Mouse (Mus musculus): ENCODE results near the gene Ftsj1.

DNA sequence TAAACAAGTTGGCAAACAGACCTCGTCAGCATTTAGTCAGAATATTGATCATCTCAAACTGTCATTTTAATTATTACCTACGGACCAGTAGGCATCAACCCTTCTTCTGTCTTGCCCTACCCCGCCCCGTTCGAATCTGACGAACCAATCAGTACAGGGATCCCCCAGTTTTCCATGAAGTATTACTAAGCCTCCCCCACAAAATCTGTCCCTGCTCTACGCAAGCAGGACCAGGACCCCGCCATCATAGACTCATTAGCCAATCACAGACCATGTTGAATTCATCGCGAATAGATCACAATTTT lies 58.8 kb downstream of the Ftsj1 start, which contains the start of gene Ebp:
- TF ChIP-seq POLR2A (IDR thresholded peaks at IDR 0.05; ENCODE audit: extremely low read depth, insufficient read depth, low read length) (no peak), CTCF (IDR thresholded peaks at IDR 0.05; ENCODE audit: extremely low read depth, insufficient read depth, low read length) (no peak)

Data from cortical plate, adult 2 months (tissue).